Mouse (Mus musculus): ENCODE data around the gene Klk11. TPM values are rescaled to one million over a fixed set of nuclear protein-coding genes. Genes with fewer than 3 reads are reported as not detected.

Gene Klk11
- total RNA-seq, 1 experiment from 2014 or later = not detected

GRCm38 (mm10) chr7:43796355-43796754 is 22.0 kb downstream of the Klk11 start:
- DNase-seq = no peak

DNA sequence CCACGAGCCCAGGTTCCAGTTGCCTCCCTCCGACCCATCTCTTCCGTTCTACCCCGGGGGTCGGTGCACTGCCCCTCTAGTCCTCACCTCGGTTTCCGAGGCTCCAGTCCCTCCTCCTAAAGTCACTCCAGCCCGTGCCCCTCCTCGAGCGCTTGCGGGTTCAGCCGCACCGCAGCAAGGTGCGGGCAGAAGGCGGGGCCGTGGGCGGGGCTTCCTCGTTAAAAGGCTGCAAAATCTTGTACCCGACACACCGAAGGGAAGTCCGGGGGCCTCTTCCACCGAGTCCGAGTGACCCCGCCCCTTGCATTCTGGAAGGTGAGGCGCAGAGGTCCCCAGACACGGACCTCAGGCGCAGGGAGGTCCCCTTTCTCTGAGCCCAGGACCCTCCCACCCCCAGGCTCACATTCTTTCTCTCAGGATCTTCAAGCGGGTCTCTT is 22.9 kb downstream of the Klk11 start, which contains the start of gene Klk8:
Klk8 (plus strand) TSS at position 245 of the 437 bp plus-strand sequence.
- no peak for DNase-seq

GRCm38 (mm10) chr7:43797844-43798462 is 23.5 kb downstream of the Klk11 start:
- DNase-seq = no peak

GRCm38 (mm10) chr7:43799876-43800275 is 25.5 kb downstream of the Klk11 start:
- DNase-seq = no peak

DNA sequence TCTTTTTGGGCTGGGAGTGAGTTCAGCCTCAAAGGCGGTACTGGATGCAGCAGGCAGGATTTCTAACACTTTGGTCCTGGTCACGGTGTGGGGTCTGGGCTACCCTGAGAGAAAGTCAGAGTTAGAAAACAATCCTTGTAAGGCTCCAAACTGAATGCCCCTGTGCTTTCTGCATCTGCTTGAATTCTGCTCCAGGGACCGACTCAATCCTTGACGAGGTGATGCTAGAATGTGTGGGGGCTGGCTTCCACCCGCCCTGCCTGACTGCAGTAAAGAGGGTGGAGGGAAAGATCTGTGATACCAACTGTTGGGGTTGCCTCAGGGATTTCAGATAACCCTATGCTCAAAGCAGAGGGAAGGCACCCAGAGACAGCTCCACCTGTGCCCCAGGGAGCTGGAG is 36.6 kb downstream of the Klk11 start, which contains the start of gene Klk7:
Klk7 (plus strand) TSS at position 301 of the 400 bp plus-strand sequence.
- DNase-seq = no peak

DNA sequence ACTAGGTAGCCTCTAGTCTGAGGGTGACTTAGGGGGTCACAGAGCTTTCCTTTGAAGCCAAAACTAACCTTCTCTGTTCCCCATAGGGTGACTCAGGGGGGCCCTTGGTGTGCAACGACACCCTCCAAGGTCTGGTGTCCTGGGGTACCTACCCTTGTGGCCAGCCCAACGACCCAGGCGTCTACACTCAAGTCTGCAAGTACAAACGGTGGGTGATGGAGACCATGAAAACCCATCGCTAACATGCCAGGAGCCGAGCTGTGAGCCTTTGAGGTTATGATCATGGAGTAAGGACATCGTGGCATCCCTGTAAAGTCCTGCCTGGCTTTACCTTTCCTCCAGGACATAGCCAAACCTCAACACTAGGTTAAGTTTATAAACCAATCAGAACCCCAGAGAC is 40.8 kb downstream of the Klk11 start:
- DNase-seq = no peak

DNA sequence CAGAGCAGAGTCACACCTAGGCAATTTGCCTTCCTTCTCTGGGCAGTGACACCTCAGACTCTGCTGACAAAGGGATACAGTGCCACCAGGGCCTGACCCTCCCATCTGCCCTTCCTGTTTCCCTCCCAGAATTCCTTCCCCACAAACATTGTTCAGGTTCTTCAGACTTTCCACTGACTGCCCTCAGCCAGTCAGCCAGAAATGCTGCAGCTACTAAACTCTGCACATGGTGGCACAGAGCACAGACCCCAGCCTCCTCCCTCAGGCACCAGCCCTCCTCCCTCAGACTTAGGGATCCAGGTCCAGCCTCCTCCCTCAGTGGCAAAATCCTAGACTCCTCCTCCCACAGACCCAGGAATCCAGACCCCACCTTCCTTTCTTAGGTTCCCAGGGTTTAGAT is 42.3 kb downstream of the Klk11 start:
- no peak for DNase-seq

DNA sequence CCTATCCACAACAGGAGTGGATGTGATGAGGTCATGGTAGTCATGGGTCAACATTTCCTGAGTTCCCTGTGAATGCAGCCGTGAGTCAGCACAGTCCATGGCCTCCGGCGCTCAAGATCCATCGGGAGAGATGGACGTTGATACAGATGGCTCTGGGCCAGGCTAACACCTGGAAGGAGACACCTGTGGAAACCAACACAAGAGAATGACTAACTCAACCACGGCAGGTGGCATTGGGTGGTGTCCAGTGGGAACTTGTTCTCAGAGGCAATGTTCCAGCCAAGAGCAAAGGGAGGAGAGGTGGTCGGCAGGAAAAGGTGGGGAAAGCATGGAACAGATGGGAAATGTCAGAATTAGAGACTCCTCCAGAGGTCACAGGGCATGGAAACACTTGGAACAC is 47.2 kb downstream of the Klk11 start:
- no peak for DNase-seq

GRCm38 (mm10) chr7:43824199-43824598 is 49.8 kb downstream of the Klk11 start, which contains the start of gene Klk6:
Gene Klk6 (plus strand): TSS chr7:43824499.
- DNase-seq = no peak

GRCm38 (mm10) chr7:43826056-43826455 is 51.7 kb downstream of the Klk11 start:
- no peak for DNase-seq

GRCm38 (mm10) chr7:43827706-43828105 is 53.3 kb downstream of the Klk11 start:
- DNase-seq = no peak

Other genes starting within 250 kb of the Klk11 start
- gene Cd33, start 230.2 kb upstream of the Klk11 start, total RNA-seq (2021) = 1.2 and 2.4 TPM in 2 replicates
- 2.8 and 3.1 TPM in 2 replicates for gene Zfp658, start 212.3 kb upstream of the Klk11 start, total RNA-seq (2021)
- gene Zfp719, start 195.0 kb upstream of the Klk11 start, total RNA-seq (2021) = 16.2 and 17.5 TPM in 2 replicates
- not detected in 2 replicates for gene Zfp819, start 167.4 kb upstream of the Klk11 start, total RNA-seq (2021)
- gene Ceacam18, start 139.9 kb upstream of the Klk11 start, total RNA-seq (2021) = not detected in 2 replicates
- gene Siglece, start 114.4 kb upstream of the Klk11 start, total RNA-seq (2021) = 1.9 and 2.1 TPM in 2 replicates
- gene Ctu1, start 102.6 kb upstream of the Klk11 start, total RNA-seq (2021) = 11.1 and 13.4 TPM in 2 replicates
- not detected in 2 replicates for gene Klk14, start 84.2 kb upstream of the Klk11 start, total RNA-seq (2021)
- gene Klk13, start 62.0 kb upstream of the Klk11 start, total RNA-seq (2021) = not detected in 2 replicates
- not detected in 2 replicates for gene Klk12, start 5.7 kb upstream of the Klk11 start, total RNA-seq (2021)
- not detected in 2 replicates for gene Klk10, start 6.4 kb downstream of the Klk11 start, total RNA-seq (2021)
- gene Klk9, start 17.3 kb downstream of the Klk11 start, total RNA-seq (2021) = not detected in 2 replicates
- gene Klk8, start 23.0 kb downstream of the Klk11 start, total RNA-seq (2021) = 2.7 and 3.5 TPM in 2 replicates
- gene Klk7, start 36.7 kb downstream of the Klk11 start, total RNA-seq (2021) = not detected in 2 replicates
- gene Klk6, start 49.9 kb downstream of the Klk11 start, total RNA-seq (2021) = not detected in 2 replicates
- not detected in 2 replicates for gene Klk5, start 67.4 kb downstream of the Klk11 start, total RNA-seq (2021)
- gene Klk4, start 106.6 kb downstream of the Klk11 start, total RNA-seq (2021) = not detected in 2 replicates
- not detected in 2 replicates for gene Klk15, start 159.1 kb downstream of the Klk11 start, total RNA-seq (2021)
- gene Klk1b8, start 176.1 kb downstream of the Klk11 start, total RNA-seq (2021) = not detected in 2 replicates
- not detected in 2 replicates for gene Klk1b1, start 192.1 kb downstream of the Klk11 start, total RNA-seq (2021)
- gene Klk1b9, start 201.5 kb downstream of the Klk11 start, total RNA-seq (2021) = not detected in 2 replicates
- not detected in 2 replicates for gene Klk1b11, start 221.3 kb downstream of the Klk11 start, total RNA-seq (2021)
- gene Klk1b26, start 237.6 kb downstream of the Klk11 start, total RNA-seq (2021) = not detected in 2 replicates

Data from adrenal gland, postnatal 25 days (tissue).